8 mouse cellular contexts compared by ENCODE assay signal in genomic region chr11:6471054-6471453, GRCm38 (mm10). TPM values are rescaled to one million over a fixed set of nuclear protein-coding genes. Genes with fewer than 3 reads are reported as not detected.
DNase-seq lines count a peak whose midpoint lies in the region; ATAC-seq lines count a peak whose summit lies in the region.

No protein-coding gene starts in this region.

- no peak for ATAC-seq in kidney, embryonic 16.5 days (ENCODE audit: low FRiP score, low TSS enrichment)
- no peak for ATAC-seq in embryonic facial prominence, embryonic 14.5 days (ENCODE audit: low read depth)
- ATAC-seq in intestine, embryonic 16.5 days = no peak
- ATAC-seq in neural tube, embryonic 12.5 days (ENCODE audit: low FRiP score, low read depth) = no peak

- no peaks in the 10 kb centered on the region for H3K27me3 ChIP-seq in kidney, embryonic 16.5 days (ENCODE audit: insufficient read depth, low read length)
- no peaks in the 10 kb centered on the region for H3K27me3 ChIP-seq in embryonic facial prominence, embryonic 14.5 days (replicated peaks; ENCODE audit: control insufficient read depth, insufficient read depth, low read length)
- H3K27me3 ChIP-seq in intestine, embryonic 16.5 days (replicated peaks; ENCODE audit: control insufficient read depth, insufficient read depth, low read length) = no peaks in the 10 kb centered on the region
- H3K27me3 ChIP-seq in neural tube, embryonic 12.5 days (replicated peaks) = no peaks in the 10 kb centered on the region

- peak overlapping the region; percentile 81 for H3K4me2 ChIP-seq in kidney, embryonic 16.5 days (replicated peaks; ENCODE audit: low read depth, low read length)
- peak overlapping the region; percentile 90 for H3K4me2 ChIP-seq in embryonic facial prominence, embryonic 14.5 days (ENCODE audit: low read depth, low read length)
- H3K4me2 ChIP-seq in intestine, embryonic 16.5 days (ENCODE audit: low read depth, low read length) = peak overlapping the region; percentile 76
- H3K4me2 ChIP-seq in neural tube, embryonic 12.5 days (replicated peaks) = peak overlapping the region; percentile 84

- 46% methylated on average over 2 of the region's 2 CpGs for WGBS in kidney, embryonic 16.5 days
- 47% methylated on average over 2 of the region's 2 CpGs for WGBS in embryonic facial prominence, embryonic 14.5 days
- 35% methylated on average over 2 of the region's 2 CpGs for WGBS in intestine, embryonic 16.5 days
- WGBS in neural tube, embryonic 12.5 days = 54% methylated on average over 2 of the region's 2 CpGs

- DNase-seq in kidney, adult 9 months = no peak
- no peak for DNase-seq in embryonic facial prominence, embryonic 14.5 days (ENCODE audit: low spot score)
- DNase-seq in thymus, postnatal 10 days (ENCODE audit: low spot score in 2 of 2) = no peak
- no peak for DNase-seq in gastrocnemius, postnatal 14 days
- no peak for DNase-seq in right cerebral cortex, postnatal 4 days

- peaks cover 45% of the 10 kb centered on the region for H3K4me1 ChIP-seq in kidney, embryonic 16.5 days (ENCODE audit: insufficient read depth, low read length)
- H3K4me1 ChIP-seq in embryonic facial prominence, embryonic 14.5 days (ENCODE audit: control insufficient read depth, insufficient read depth, low read length) = peaks cover 45% of the 10 kb centered on the region
- H3K4me1 ChIP-seq in intestine, embryonic 16.5 days (ENCODE audit: control insufficient read depth, insufficient read depth, low read length) = peaks cover 8% of the 10 kb centered on the region
- peaks cover 43% of the 10 kb centered on the region for H3K4me1 ChIP-seq in neural tube, embryonic 12.5 days

- no peaks in the 10 kb centered on the region for H3K9me3 ChIP-seq in kidney, embryonic 16.5 days (ENCODE audit: low read length)
- H3K9me3 ChIP-seq in embryonic facial prominence, embryonic 14.5 days (ENCODE audit: control insufficient read depth, low read length) = no peaks in the 10 kb centered on the region
- H3K9me3 ChIP-seq in intestine, embryonic 16.5 days (ENCODE audit: control insufficient read depth, low read length) = no peaks in the 10 kb centered on the region
- H3K9me3 ChIP-seq in neural tube, embryonic 12.5 days = no peaks in the 10 kb centered on the region

- peak overlapping the region; percentile 18; the same call in 1 of the 2 replicates for H3K27ac ChIP-seq in kidney, embryonic 16.5 days (ENCODE audit: low read length)
- H3K27ac ChIP-seq in embryonic facial prominence, embryonic 14.5 days (replicated peaks; ENCODE audit: low read depth, low read length) = no peak overlapping the region
- no peak overlapping the region for H3K27ac ChIP-seq in intestine, embryonic 16.5 days (ENCODE audit: low read length)
- no peak overlapping the region for H3K27ac ChIP-seq in neural tube, embryonic 12.5 days

- 0 out of 2 replicates have a peak, but pooled peaks cover 11% of the 10 kb centered on the region for H3K36me3 ChIP-seq in kidney, embryonic 16.5 days (ENCODE audit: insufficient read depth, low read length)
- H3K36me3 ChIP-seq in embryonic facial prominence, embryonic 14.5 days (ENCODE audit: control insufficient read depth, insufficient read depth, low read length) = peaks cover 29% of the 10 kb centered on the region
- H3K36me3 ChIP-seq in intestine, embryonic 16.5 days (ENCODE audit: control insufficient read depth, insufficient read depth, low read length) = peaks cover 9% of the 10 kb centered on the region
- peaks cover 16% of the 10 kb centered on the region for H3K36me3 ChIP-seq in neural tube, embryonic 12.5 days

- H3K9ac ChIP-seq in kidney, embryonic 16.5 days (replicated peaks; ENCODE audit: low read length) = peak overlapping the region; percentile 50
- no peak overlapping the region for H3K9ac ChIP-seq in embryonic facial prominence, embryonic 14.5 days (ENCODE audit: low read depth, low read length)
- H3K9ac ChIP-seq in intestine, embryonic 16.5 days (ENCODE audit: low read depth, low read length) = peak overlapping the region; percentile 39; the same call in 1 of the 2 replicates
- peak overlapping the region; percentile 26; the same call in 1 of the 2 replicates for H3K9ac ChIP-seq in neural tube, embryonic 12.5 days

- intact Hi-C loops in gastrocnemius, postnatal 14 days (cut with DNase I; ENCODE audit: low total_unique reads) = no loop called here

- H3K4me3 ChIP-seq in kidney, embryonic 16.5 days (ENCODE audit: low read length) = peak overlapping the region; percentile 39
- peak overlapping the region; percentile 97 for H3K4me3 ChIP-seq in embryonic facial prominence, embryonic 14.5 days (ENCODE audit: low read depth, low read length)
- H3K4me3 ChIP-seq in intestine, embryonic 16.5 days (ENCODE audit: low read length) = peak overlapping the region; percentile 40
- peak overlapping the region; percentile 17 for H3K4me3 ChIP-seq in neural tube, embryonic 12.5 days

RNA-seq across cellular contexts. Expression of gene Purb, which starts 4.7 kb away (rescaled TPM):
- 24.8 and 30.1 TPM in 2 replicates for polyA plus RNA-seq in kidney, embryonic 16.5 days (2015; fragmentation: Nextera tagmentation; extraction: Ambion mirVana)
- 28.8 and 29.2 TPM in 2 replicates for polyA plus RNA-seq in embryonic facial prominence, embryonic 14.5 days (2014; fragmentation: Nextera tagmentation; extraction: Ambion mirVana)
- polyA plus RNA-seq in intestine, embryonic 16.5 days (2015; fragmentation: Nextera tagmentation; extraction: Ambion mirVana) = 24.6 and 24.8 TPM in 2 replicates
- polyA plus RNA-seq in neural tube, embryonic 12.5 days (2016; fragmentation: Nextera tagmentation; extraction: Ambion mirVana) = 13.8 and 14.2 TPM in 2 replicates
- total RNA-seq in gastrocnemius, postnatal 14 days (2021) = 10 to 100 TPM; 28.5 to 37.4 TPM

RNA-seq across cellular contexts. Expression of gene H2afv, which starts 26.8 kb away (rescaled TPM):
- polyA plus RNA-seq in kidney, embryonic 16.5 days (2015; fragmentation: Nextera tagmentation; extraction: Ambion mirVana) = 560 and 596 TPM in 2 replicates
- polyA plus RNA-seq in embryonic facial prominence, embryonic 14.5 days (2014; fragmentation: Nextera tagmentation; extraction: Ambion mirVana) = 428 and 463 TPM in 2 replicates
- polyA plus RNA-seq in intestine, embryonic 16.5 days (2015; fragmentation: Nextera tagmentation; extraction: Ambion mirVana) = 393 and 415 TPM in 2 replicates
- 580 and 625 TPM in 2 replicates for polyA plus RNA-seq in neural tube, embryonic 12.5 days (2016; fragmentation: Nextera tagmentation; extraction: Ambion mirVana)
- 10 to 100 TPM; 41.3 to 46.3 TPM for total RNA-seq in gastrocnemius, postnatal 14 days (2021)

RNA-seq across cellular contexts. Expression of gene Myo1g, which starts 49.7 kb away (rescaled TPM):
- 1.0 and 1.2 TPM in 2 replicates for polyA plus RNA-seq in kidney, embryonic 16.5 days (2015; fragmentation: Nextera tagmentation; extraction: Ambion mirVana)
- polyA plus RNA-seq in embryonic facial prominence, embryonic 14.5 days (2014; fragmentation: Nextera tagmentation; extraction: Ambion mirVana) = 2.1 and 2.4 TPM in 2 replicates
- polyA plus RNA-seq in intestine, embryonic 16.5 days (2015; fragmentation: Nextera tagmentation; extraction: Ambion mirVana) = 2.3 and 3.1 TPM in 2 replicates
- 0.97 and 1.0 TPM in 2 replicates for polyA plus RNA-seq in neural tube, embryonic 12.5 days (2016; fragmentation: Nextera tagmentation; extraction: Ambion mirVana)
- 1 to 10 TPM in 1 of 2 experiments, under 1 TPM in 1; 0.94 to 1.2 TPM for total RNA-seq in gastrocnemius, postnatal 14 days (2021)

RNA-seq across cellular contexts. Expression of gene Ppia, which starts 55.8 kb away (rescaled TPM):
- 4,884 and 4,942 TPM in 2 replicates for polyA plus RNA-seq in kidney, embryonic 16.5 days (2015; fragmentation: Nextera tagmentation; extraction: Ambion mirVana)
- 4,672 and 4,857 TPM in 2 replicates for polyA plus RNA-seq in embryonic facial prominence, embryonic 14.5 days (2014; fragmentation: Nextera tagmentation; extraction: Ambion mirVana)
- polyA plus RNA-seq in intestine, embryonic 16.5 days (2015; fragmentation: Nextera tagmentation; extraction: Ambion mirVana) = 5,222 and 5,444 TPM in 2 replicates
- polyA plus RNA-seq in neural tube, embryonic 12.5 days (2016; fragmentation: Nextera tagmentation; extraction: Ambion mirVana) = 4,309 and 4,532 TPM in 2 replicates
- total RNA-seq in gastrocnemius, postnatal 14 days (2021) = 100 to 1,000 TPM; 427 to 511 TPM

Comparison
In these comparisons a context has a peak if more than half of its experiments do, and no peak if none do; other contexts are left out.
1. H3K4me3 ChIP-seq: peak in every context shown above with its lines; median percentile 97 in embryonic facial prominence, embryonic 14.5 days; 40 in intestine, embryonic 16.5 days; 39 in kidney, embryonic 16.5 days; 17 in neural tube, embryonic 12.5 days.